Mouse (Mus musculus): ENCODE data around the gene Gmppa. TPM values are rescaled to one million over a fixed set of nuclear protein-coding genes. Genes with fewer than 3 reads are reported as not detected.

The Gmppa gene
- 50.7 TPM for polyA plus RNA-seq (2015; fragmentation: Illumina TruSeq; extraction: RNeasy Lipid Tissue Mini Kit (QIAGEN cat#74804); ENCODE audit: insufficient read depth, low replicate concordance)

DNA sequence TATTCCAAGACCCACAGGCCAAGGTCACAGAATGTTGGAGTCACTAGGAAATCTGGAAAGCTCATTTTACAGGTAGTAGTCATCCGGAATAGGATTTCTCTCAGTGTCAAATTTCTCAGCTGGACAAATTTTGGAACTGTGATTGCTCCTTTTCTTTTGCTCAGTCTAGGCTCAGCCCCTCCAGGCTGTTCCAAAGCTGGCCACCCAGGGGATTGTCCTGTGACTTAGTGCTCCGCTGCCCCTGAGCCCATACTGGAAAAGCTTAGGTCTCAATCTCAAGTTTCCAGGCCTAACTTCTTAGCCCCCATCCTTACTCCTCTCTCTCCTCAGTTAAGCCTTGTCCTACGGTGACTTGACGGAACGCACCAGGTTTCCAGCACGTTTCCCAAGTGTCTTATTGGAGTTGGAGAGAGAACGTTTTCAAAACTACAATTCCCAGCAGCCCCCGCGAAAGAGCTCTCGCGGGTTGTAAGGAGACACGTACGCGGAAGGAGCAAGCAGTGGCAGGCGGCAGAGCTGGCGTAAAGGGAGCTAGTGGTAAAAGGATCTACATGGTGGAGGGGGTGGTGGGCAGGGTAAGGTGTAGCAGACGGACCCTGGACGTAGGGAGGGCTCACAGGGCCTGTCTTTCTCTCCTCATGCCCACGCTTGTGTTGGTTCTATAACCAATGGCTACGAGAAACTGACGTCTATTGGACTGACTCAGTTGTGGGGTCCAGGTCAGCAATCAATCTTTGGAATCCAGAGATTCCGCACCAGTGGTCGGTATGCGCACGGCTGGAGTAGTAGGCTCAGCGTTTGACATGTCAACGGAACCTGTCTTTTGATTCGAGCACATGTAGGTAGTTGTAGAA, at the start of gene Gmppa:
TSS of gene Gmppa (plus strand) at position 456 of the 854 bp plus-strand sequence.

DNA sequence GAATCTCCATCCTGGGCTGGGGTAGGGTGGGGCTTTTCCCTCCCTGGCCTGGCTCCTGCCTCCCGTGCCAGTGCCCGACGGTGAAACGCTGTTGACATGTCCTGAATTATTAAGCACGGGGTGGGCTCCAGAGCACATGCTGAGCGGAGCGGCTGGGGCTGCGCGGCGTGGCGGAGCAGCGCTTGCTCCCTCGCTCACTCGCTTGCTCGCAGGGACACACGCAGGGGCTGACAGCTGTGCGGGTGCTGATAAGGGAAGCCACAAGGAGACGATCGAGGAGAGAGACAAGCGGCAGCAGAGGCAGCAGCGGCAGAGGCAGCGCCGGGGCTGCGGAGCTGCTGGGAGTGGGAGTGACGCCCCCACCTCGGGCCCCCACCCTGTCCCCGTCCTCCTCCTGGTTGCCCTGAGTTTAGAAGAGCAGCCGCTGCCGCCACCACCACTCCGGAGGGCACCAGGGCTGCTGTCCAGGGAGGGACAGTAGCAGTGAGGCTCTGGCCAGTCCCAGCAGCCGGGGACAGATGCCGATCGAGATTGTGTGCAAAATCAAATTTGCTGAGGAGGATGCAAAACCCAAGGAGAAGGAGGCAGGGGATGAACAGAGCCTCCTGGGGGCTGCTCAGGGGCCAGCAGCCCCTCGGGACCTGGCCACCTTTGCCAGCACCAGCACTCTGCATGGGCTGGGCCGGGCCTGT, 14.7 kb downstream of the Gmppa start, which contains the start of gene Asic4:
TSS of gene Asic4 (plus strand) at position 123 of the 692 bp plus-strand sequence.

DNA sequence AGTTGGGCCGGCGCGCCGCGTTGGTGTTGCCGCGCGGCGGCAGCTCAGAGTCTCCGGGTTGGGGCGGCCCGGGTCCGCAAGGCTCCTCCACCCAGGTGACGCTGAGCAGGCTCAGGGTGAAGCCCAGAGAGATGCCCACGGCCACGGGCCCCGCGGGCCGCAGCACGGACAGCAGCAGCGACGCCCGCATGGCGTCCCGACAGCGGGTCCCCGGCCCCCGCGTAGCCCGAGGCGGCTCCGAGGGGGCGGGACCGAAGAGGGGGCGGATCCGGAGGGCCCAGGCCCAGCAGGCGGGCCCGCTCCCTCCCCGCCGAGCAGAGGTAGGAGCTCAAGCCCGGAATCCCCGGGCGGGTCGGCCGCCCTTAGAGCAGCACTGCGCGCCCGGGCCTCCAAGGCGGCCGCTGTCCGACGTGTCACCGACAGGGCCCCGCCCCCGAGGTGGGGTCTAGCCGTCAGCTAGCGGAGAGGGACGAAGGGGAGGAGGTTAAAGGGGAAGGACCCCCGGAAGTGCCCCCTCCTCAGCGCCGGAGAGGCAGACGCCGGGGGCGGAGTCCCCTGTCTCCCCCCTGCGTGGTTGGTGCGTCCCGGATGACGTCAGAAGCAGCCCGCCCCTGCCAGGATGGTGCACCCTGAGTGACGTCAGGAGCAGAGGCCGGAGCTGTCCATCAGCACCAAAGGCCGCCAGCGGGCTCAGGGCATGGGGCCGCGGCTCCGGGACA, 43.3 kb downstream of the Gmppa start, which contains the start of the genes Chpf and Tmem198:
TSS of gene Chpf (minus strand) at position 392 of the 719 bp plus-strand sequence.
TSS of gene Tmem198 (plus strand) at position 617 of the 719 bp plus-strand sequence.

Other genes starting within 250 kb of the Gmppa start
- gene Ankzf1, start 243.8 kb upstream of the Gmppa start, polyA plus RNA-seq (2015; fragmentation: Illumina TruSeq; extraction: RNeasy Lipid Tissue Mini Kit (QIAGEN cat#74804); ENCODE audit: insufficient read depth, low replicate concordance) = 38.1 TPM
- gene Atg9a, start 243.7 kb upstream of the Gmppa start, polyA plus RNA-seq (2015; fragmentation: Illumina TruSeq; extraction: RNeasy Lipid Tissue Mini Kit (QIAGEN cat#74804); ENCODE audit: insufficient read depth, low replicate concordance) = 12.6 TPM
- gene Glb1l, start 225.1 kb upstream of the Gmppa start, polyA plus RNA-seq (2015; fragmentation: Illumina TruSeq; extraction: RNeasy Lipid Tissue Mini Kit (QIAGEN cat#74804); ENCODE audit: insufficient read depth, low replicate concordance) = 25.5 TPM
- 82.7 TPM for gene Stk16, start 225.1 kb upstream of the Gmppa start, polyA plus RNA-seq (2015; fragmentation: Illumina TruSeq; extraction: RNeasy Lipid Tissue Mini Kit (QIAGEN cat#74804); ENCODE audit: insufficient read depth, low replicate concordance)
- 76.6 TPM for gene Tuba4a, start 216.1 kb upstream of the Gmppa start, polyA plus RNA-seq (2015; fragmentation: Illumina TruSeq; extraction: RNeasy Lipid Tissue Mini Kit (QIAGEN cat#74804); ENCODE audit: insufficient read depth, low replicate concordance)
- not detected for gene A630095N17Rik, start 203.8 kb upstream of the Gmppa start, polyA plus RNA-seq (2015; fragmentation: Illumina TruSeq; extraction: RNeasy Lipid Tissue Mini Kit (QIAGEN cat#74804); ENCODE audit: insufficient read depth, low replicate concordance)
- 31.4 TPM for gene Dnajb2, start 199.5 kb upstream of the Gmppa start, polyA plus RNA-seq (2015; fragmentation: Illumina TruSeq; extraction: RNeasy Lipid Tissue Mini Kit (QIAGEN cat#74804); ENCODE audit: insufficient read depth, low replicate concordance)
- gene Ptprn, start 171.4 kb upstream of the Gmppa start, polyA plus RNA-seq (2015; fragmentation: Illumina TruSeq; extraction: RNeasy Lipid Tissue Mini Kit (QIAGEN cat#74804); ENCODE audit: insufficient read depth, low replicate concordance) = not detected
- gene Resp18, start 157.5 kb upstream of the Gmppa start, polyA plus RNA-seq (2015; fragmentation: Illumina TruSeq; extraction: RNeasy Lipid Tissue Mini Kit (QIAGEN cat#74804); ENCODE audit: insufficient read depth, low replicate concordance) = not detected
- 14.7 TPM for gene Dnpep, start 117.9 kb upstream of the Gmppa start, polyA plus RNA-seq (2015; fragmentation: Illumina TruSeq; extraction: RNeasy Lipid Tissue Mini Kit (QIAGEN cat#74804); ENCODE audit: insufficient read depth, low replicate concordance)
- 23.7 TPM for gene Des, start 75.6 kb upstream of the Gmppa start, polyA plus RNA-seq (2015; fragmentation: Illumina TruSeq; extraction: RNeasy Lipid Tissue Mini Kit (QIAGEN cat#74804); ENCODE audit: insufficient read depth, low replicate concordance)
- gene Speg, start 60.6 kb upstream of the Gmppa start, polyA plus RNA-seq (2015; fragmentation: Illumina TruSeq; extraction: RNeasy Lipid Tissue Mini Kit (QIAGEN cat#74804); ENCODE audit: insufficient read depth, low replicate concordance) = 4.5 TPM
- gene Asic4, start 14.5 kb downstream of the Gmppa start, polyA plus RNA-seq (2015; fragmentation: Illumina TruSeq; extraction: RNeasy Lipid Tissue Mini Kit (QIAGEN cat#74804); ENCODE audit: insufficient read depth, low replicate concordance) = not detected
- 1.1 TPM for gene Chpf, start 43.4 kb downstream of the Gmppa start, polyA plus RNA-seq (2015; fragmentation: Illumina TruSeq; extraction: RNeasy Lipid Tissue Mini Kit (QIAGEN cat#74804); ENCODE audit: insufficient read depth, low replicate concordance)
- gene Tmem198, start 43.6 kb downstream of the Gmppa start, polyA plus RNA-seq (2015; fragmentation: Illumina TruSeq; extraction: RNeasy Lipid Tissue Mini Kit (QIAGEN cat#74804); ENCODE audit: insufficient read depth, low replicate concordance) = 0.21 TPM
- gene Obsl1, start 70.5 kb downstream of the Gmppa start, polyA plus RNA-seq (2015; fragmentation: Illumina TruSeq; extraction: RNeasy Lipid Tissue Mini Kit (QIAGEN cat#74804); ENCODE audit: insufficient read depth, low replicate concordance) = 1.4 TPM
- gene Inha, start 71.1 kb downstream of the Gmppa start, polyA plus RNA-seq (2015; fragmentation: Illumina TruSeq; extraction: RNeasy Lipid Tissue Mini Kit (QIAGEN cat#74804); ENCODE audit: insufficient read depth, low replicate concordance) = 0.32 TPM
- 32.4 TPM for gene Stk11ip, start 85.6 kb downstream of the Gmppa start, polyA plus RNA-seq (2015; fragmentation: Illumina TruSeq; extraction: RNeasy Lipid Tissue Mini Kit (QIAGEN cat#74804); ENCODE audit: insufficient read depth, low replicate concordance)
- gene Slc4a3, start 110.3 kb downstream of the Gmppa start, polyA plus RNA-seq (2015; fragmentation: Illumina TruSeq; extraction: RNeasy Lipid Tissue Mini Kit (QIAGEN cat#74804); ENCODE audit: insufficient read depth, low replicate concordance) = 0.81 TPM